Mouse (Mus musculus): ENCODE data around the gene Snx10.

Snx10 gene

GRCm38 (mm10) chr6:51629671-51630070 is 106.0 kb downstream of the Snx10 start:
- DNase-seq (ENCODE audit: low read depth, low spot score), result no peak
- H3K36me3 ChIP-seq (ENCODE audit: control insufficient read depth, insufficient read depth, low read length, poor library complexity, severe bottlenecking), result no peaks in the 10 kb centered on the region
- H3K27me3 ChIP-seq (ENCODE audit: control insufficient read depth, insufficient read depth, low read length, poor library complexity, severe bottlenecking), result no peaks in the 10 kb centered on the region

DNA sequence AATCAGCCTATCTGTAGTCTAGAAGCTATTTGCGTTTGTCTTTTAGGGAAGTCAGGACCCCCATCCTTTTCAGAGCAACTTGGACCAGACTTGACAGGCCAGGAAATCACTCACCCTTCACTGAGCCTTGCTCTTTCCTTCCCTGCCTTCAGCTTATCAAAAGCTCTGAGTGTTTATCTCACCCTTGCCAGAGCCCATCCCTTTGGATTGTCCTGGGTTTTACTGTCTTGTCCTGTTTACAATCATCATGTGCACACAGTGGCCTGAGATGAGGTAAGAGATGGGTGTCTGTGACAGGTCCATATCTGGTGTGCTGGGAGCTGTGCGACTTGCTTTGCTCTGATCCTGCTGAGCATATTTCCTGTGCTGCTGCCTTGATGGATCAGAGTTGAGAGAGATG is 106.5 kb downstream of the Snx10 start:
- no peak for DNase-seq (ENCODE audit: low read depth, low spot score)

GRCm38 (mm10) chr6:51632928-51633662 is 109.4 kb downstream of the Snx10 start:
- Histone ChIP-seq H3K36me3 (ENCODE audit: control insufficient read depth, insufficient read depth, low read length, poor library complexity, severe bottlenecking) (no peaks in the 10 kb centered on the region), H3K27me3 (ENCODE audit: control insufficient read depth, insufficient read depth, low read length, poor library complexity, severe bottlenecking) (no peaks in the 10 kb centered on the region)
- no peak for DNase-seq (ENCODE audit: low read depth, low spot score)

More for the DNA sequence above, 106.5 kb downstream of the Snx10 start:
- no peaks in the 10 kb centered on the region for H3K36me3 ChIP-seq (ENCODE audit: control insufficient read depth, insufficient read depth, low read length, poor library complexity, severe bottlenecking)
- no peaks in the 10 kb centered on the region for H3K27me3 ChIP-seq (ENCODE audit: control insufficient read depth, insufficient read depth, low read length, poor library complexity, severe bottlenecking)

- Histone ChIP-seq H3K27me3 (ENCODE audit: control insufficient read depth, insufficient read depth, low read length, poor library complexity, severe bottlenecking) (no peaks in the 10 kb centered on the region), H3K36me3 (ENCODE audit: control insufficient read depth, insufficient read depth, low read length, poor library complexity, severe bottlenecking) (no peaks in the 10 kb centered on the region)
- DNase-seq (ENCODE audit: low read depth, low spot score), result no peak
Observed at GRCm38 (mm10) chr6:51633663-51634362, 110.1 kb downstream of the Snx10 start.

GRCm38 (mm10) chr6:51636019-51636568 is 112.4 kb downstream of the Snx10 start:
- Histone ChIP-seq H3K36me3 (ENCODE audit: control insufficient read depth, insufficient read depth, low read length, poor library complexity, severe bottlenecking) (no peaks in the 10 kb centered on the region), H3K27me3 (ENCODE audit: control insufficient read depth, insufficient read depth, low read length, poor library complexity, severe bottlenecking) (no peaks in the 10 kb centered on the region)
- DNase-seq (ENCODE audit: low read depth, low spot score), result peak; percentile 37
